Mouse (Mus musculus) midbrain, embryonic 12.5 days (tissue): ENCODE results near the gene Tmprss3. TPM values are rescaled to one million over a fixed set of nuclear protein-coding genes. Genes with fewer than 3 reads are reported as not detected.

Source experiments
- ATAC-seq: fragments of 200-750 bp; cut with Nextera tagmentation; 2 replicates; pipeline ENCODE4 v1.8.0; 2017; ENCODE audit warnings: low read depth, moderate TSS enrichment, moderate library complexity; ENCODE audit not compliant: low FRiP score
- H3K27ac ChIP-seq: fragments of 300-500 bp; sonication (generic); replicated peaks from 2 replicates; pipeline ENCODE4 v1.5.1; 2016; ENCODE audit warnings: mild to moderate bottlenecking
- H3K27me3 ChIP-seq: fragments of 300-500 bp; sonication (generic); 2 replicates; pipeline ENCODE4 v1.6.1; 2016; ENCODE audit warnings: mild to moderate bottlenecking
- H3K36me3 ChIP-seq: fragments of 300-500 bp; sonication (generic); 2 replicates; pipeline ENCODE4 v1.6.1; 2016
- H3K4me1 ChIP-seq: fragments of 300-500 bp; sonication (generic); 2 replicates; pipeline ENCODE4 v1.6.1; 2016
- H3K4me2 ChIP-seq: fragments of 300-500 bp; sonication (generic); replicated peaks from 2 replicates; pipeline ENCODE4 v1.6.1; 2016; ENCODE audit warnings: mild to moderate bottlenecking, moderate library complexity
- H3K4me3 ChIP-seq: fragments of 300-500 bp; sonication (generic); 2 replicates; pipeline ENCODE4 v1.5.1; 2016; ENCODE audit warnings: mild to moderate bottlenecking
- H3K9ac ChIP-seq: fragments of 300-500 bp; sonication (generic); replicated peaks from 2 replicates; pipeline ENCODE4 v1.6.1; 2016; ENCODE audit warnings: mild to moderate bottlenecking, moderate library complexity
- H3K9me3 ChIP-seq: fragments of 300-500 bp; sonication (generic); 2 replicates; pipeline ENCODE4 v1.6.1; 2016; ENCODE audit warnings: mild to moderate bottlenecking
- WGBS: fragments of 180-500 bp; shearing (Covaris S2); methylation state at CpG from one replicate; pipeline ENCODE4 v1.1.7; 2016; 5-methylcytosine and 5-hydroxymethylcytosine counted together
- polyA plus RNA-seq: library from polyadenylated mRNA; unstranded; fragments of >200 nt; fragmentation: Nextera tagmentation; extraction: Ambion mirVana; gene quantifications from 2 replicates; pipeline ENCODE4 v1.2.1, GENCODE M21; 2016

The Tmprss3 gene
- polyA plus RNA-seq, 1 experiment from 2014 or later: not detected

GRCm38 (mm10) chr17:31191825-31192224 is 7.0 kb downstream of the Tmprss3 start:
- no peaks in the 10 kb centered on the region for H3K36me3 ChIP-seq
- no peaks in the 10 kb centered on the region for H3K27me3 ChIP-seq
- no peak overlapping the region for H3K27ac ChIP-seq
- no peak overlapping the region for H3K4me2 ChIP-seq
- H3K4me1 ChIP-seq: no peaks in the 10 kb centered on the region
- ATAC-seq: no peak
- WGBS: 76% methylated on average over 8 of the region's 8 CpGs
- no peaks in the 10 kb centered on the region for H3K9me3 ChIP-seq
- H3K9ac ChIP-seq: no peak overlapping the region
- no peak overlapping the region for H3K4me3 ChIP-seq

GRCm38 (mm10) chr17:31187370-31187769 is 11.4 kb downstream of the Tmprss3 start:
- Histone ChIP-seq H3K4me1 (no peaks in the 10 kb centered on the region), H3K9me3 (no peaks in the 10 kb centered on the region), H3K4me2 (no peak overlapping the region), H3K27ac (no peak overlapping the region), H3K4me3 (no peak overlapping the region), H3K27me3 (no peaks in the 10 kb centered on the region), H3K36me3 (no peaks in the 10 kb centered on the region), H3K9ac (no peak overlapping the region)
- ATAC-seq: no peak
- WGBS: 21% methylated on average over 4 of the region's 4 CpGs

- WGBS: 82% methylated on average over 12 of the region's 12 CpGs
- ATAC-seq: no peak
Observed at GRCm38 (mm10) chr17:31184269-31184990, 14.3 kb downstream of the Tmprss3 start.

GRCm38 (mm10) chr17:31183180-31183974 is 15.4 kb downstream of the Tmprss3 start:
- no peak for ATAC-seq
- Histone ChIP-seq H3K9me3 (no peaks in the 10 kb centered on the region), H3K27ac (no peak overlapping the region), H3K4me1 (no peaks in the 10 kb centered on the region), H3K4me2 (no peak overlapping the region), H3K36me3 (no peaks in the 10 kb centered on the region), H3K4me3 (no peak overlapping the region), H3K27me3 (no peaks in the 10 kb centered on the region), H3K9ac (no peak overlapping the region)
- WGBS: 70% methylated on average over 12 of the region's 12 CpGs

More at GRCm38 (mm10) chr17:31184269-31184990, 14.3 kb downstream of the Tmprss3 start:
- no peak overlapping the region for H3K4me3 ChIP-seq
- no peaks in the 10 kb centered on the region for H3K36me3 ChIP-seq
- no peak overlapping the region for H3K4me2 ChIP-seq
- H3K9me3 ChIP-seq: no peaks in the 10 kb centered on the region
- H3K27me3 ChIP-seq: no peaks in the 10 kb centered on the region
- no peak overlapping the region for H3K9ac ChIP-seq
- no peak overlapping the region for H3K27ac ChIP-seq
- no peaks in the 10 kb centered on the region for H3K4me1 ChIP-seq

GRCm38 (mm10) chr17:31181490-31181889 is 17.3 kb downstream of the Tmprss3 start:
- no peak overlapping the region for H3K4me3 ChIP-seq
- 88% methylated on average over 4 of the region's 4 CpGs for WGBS
- H3K4me2 ChIP-seq: no peak overlapping the region

GRCm38 (mm10) chr17:31176321-31176720 is 22.5 kb downstream of the Tmprss3 start:
- H3K4me1 ChIP-seq: no peaks in the 10 kb centered on the region
- WGBS: 94% methylated on average over 4 of the region's 4 CpGs
- ATAC-seq: no peak
- H3K36me3 ChIP-seq: no peaks in the 10 kb centered on the region
- no peaks in the 10 kb centered on the region for H3K9me3 ChIP-seq
- H3K4me3 ChIP-seq: no peak overlapping the region
- no peak overlapping the region for H3K4me2 ChIP-seq
- no peaks in the 10 kb centered on the region for H3K27me3 ChIP-seq
- no peak overlapping the region for H3K9ac ChIP-seq
- no peak overlapping the region for H3K27ac ChIP-seq

More at GRCm38 (mm10) chr17:31181490-31181889, 17.3 kb downstream of the Tmprss3 start:
- H3K27ac ChIP-seq: no peak overlapping the region
- H3K9ac ChIP-seq: no peak overlapping the region
- H3K27me3 ChIP-seq: no peaks in the 10 kb centered on the region
- ATAC-seq: no peak
- H3K36me3 ChIP-seq: no peaks in the 10 kb centered on the region
- no peaks in the 10 kb centered on the region for H3K4me1 ChIP-seq
- H3K9me3 ChIP-seq: no peaks in the 10 kb centered on the region

- no peaks in the 10 kb centered on the region for H3K36me3 ChIP-seq
- no peaks in the 10 kb centered on the region for H3K27me3 ChIP-seq
- ATAC-seq: no peak
- no peaks in the 10 kb centered on the region for H3K9me3 ChIP-seq
- WGBS: 93% methylated on average over 5 of the region's 5 CpGs
- H3K27ac ChIP-seq: no peak overlapping the region
- no peak overlapping the region for H3K4me3 ChIP-seq
- H3K4me2 ChIP-seq: no peak overlapping the region
- no peaks in the 10 kb centered on the region for H3K4me1 ChIP-seq
- H3K9ac ChIP-seq: no peak overlapping the region
Observed at GRCm38 (mm10) chr17:31169796-31170195, 29.0 kb downstream of the Tmprss3 start.

- Histone ChIP-seq H3K27me3 (no peaks in the 10 kb centered on the region), H3K9ac (no peak within 1 kb of the TSS), H3K4me1 (no peaks in the 10 kb centered on the region), H3K4me2 (no peak within 1 kb of the TSS), H3K4me3 (no peak within 1 kb of the TSS), H3K36me3 (no peaks in the 10 kb centered on the region), H3K9me3 (no peaks in the 10 kb centered on the region), H3K27ac (no peak within 1 kb of the TSS)
- WGBS: 95% methylated on average over 6 of the region's 6 CpGs
- ATAC-seq: no peak
Observed at GRCm38 (mm10) chr17:31165127-31165526, 33.6 kb downstream of the Tmprss3 start, which contains the start of gene Tff1. TSS of gene Tff1 (minus strand) at chr17:31165277.

GRCm38 (mm10) chr17:31163821-31164220 is 35.0 kb downstream of the Tmprss3 start:
- Histone ChIP-seq H3K4me2 (no peak overlapping the region), H3K27me3 (no peaks in the 10 kb centered on the region), H3K4me3 (no peak overlapping the region), H3K27ac (no peak overlapping the region), H3K36me3 (no peaks in the 10 kb centered on the region), H3K9me3 (no peaks in the 10 kb centered on the region), H3K9ac (no peak overlapping the region), H3K4me1 (no peaks in the 10 kb centered on the region)
- no peak for ATAC-seq
- WGBS: 93% methylated on average over 2 of the region's 2 CpGs

GRCm38 (mm10) chr17:31162607-31163006 is 36.2 kb downstream of the Tmprss3 start:
- no peak overlapping the region for H3K9ac ChIP-seq
- H3K4me1 ChIP-seq: no peaks in the 10 kb centered on the region
- H3K4me3 ChIP-seq: no peak overlapping the region
- WGBS: 90% methylated on average over 12 of the region's 12 CpGs
- H3K4me2 ChIP-seq: no peak overlapping the region
- no peak for ATAC-seq
- no peaks in the 10 kb centered on the region for H3K27me3 ChIP-seq
- H3K36me3 ChIP-seq: no peaks in the 10 kb centered on the region
- no peaks in the 10 kb centered on the region for H3K9me3 ChIP-seq
- H3K27ac ChIP-seq: no peak overlapping the region

GRCm38 (mm10) chr17:31160291-31160690 is 38.5 kb downstream of the Tmprss3 start:
- no peaks in the 10 kb centered on the region for H3K27me3 ChIP-seq
- H3K4me2 ChIP-seq: no peak overlapping the region
- H3K36me3 ChIP-seq: no peaks in the 10 kb centered on the region
- no peak overlapping the region for H3K27ac ChIP-seq
- H3K9ac ChIP-seq: no peak overlapping the region
- WGBS: 70% methylated on average over 4 of the region's 4 CpGs
- H3K4me3 ChIP-seq: no peak overlapping the region
- no peak for ATAC-seq
- H3K4me1 ChIP-seq: no peaks in the 10 kb centered on the region
- no peaks in the 10 kb centered on the region for H3K9me3 ChIP-seq

- ATAC-seq: no peak
Observed at GRCm38 (mm10) chr17:31157921-31158320, 40.9 kb downstream of the Tmprss3 start.

More at GRCm38 (mm10) chr17:31157921-31158320, 40.9 kb downstream of the Tmprss3 start:
- Histone ChIP-seq H3K27ac (no peak overlapping the region), H3K4me3 (no peak overlapping the region), H3K4me2 (no peak overlapping the region), H3K36me3 (no peaks in the 10 kb centered on the region), H3K27me3 (no peaks in the 10 kb centered on the region), H3K9ac (no peak overlapping the region), H3K4me1 (0 out of 2 replicates have a peak, but pooled peaks cover 2% of the 10 kb centered on the region), H3K9me3 (no peaks in the 10 kb centered on the region)
- 79% methylated on average over 6 of the region's 6 CpGs for WGBS
